Mouse (Mus musculus) MEL-GATA-1-ER (cell line): ENCODE measurements around the gene Mblac1.

ENCODE experiments used
- DNase-seq: peaks from one replicate; pipeline ENCODE4 v3.0.0-alpha.2; 2012; ENCODE audit warnings: low read depth; ENCODE audit errors: extremely low read depth

Mblac1 gene

GRCm38 (mm10) chr5:138193771-138194727 is at the start of gene Mblac1:
Gene Mblac1, plus strand, starts transcription at chr5:138194314.
- peak; percentile 87 for DNase-seq

GRCm38 (mm10) chr5:138154390-138154789 is 39.7 kb upstream of the Mblac1 start:
- no peak for DNase-seq

- peak; percentile 97 for DNase-seq
These were observed 38.6 kb upstream of the Mblac1 start, which contains the start of gene Zfp113 for GRCm38 (mm10) chr5:138155443-138155976. Gene Zfp113, minus strand, starts transcription at chr5:138155744.

GRCm38 (mm10) chr5:138160224-138160762 is 33.8 kb upstream of the Mblac1 start:
- DNase-seq: no peak

- peak; percentile 80 for DNase-seq
These were observed 33.1 kb upstream of the Mblac1 start, which contains the start of gene Cops6 for GRCm38 (mm10) chr5:138160842-138161665. Gene Cops6, plus strand, starts transcription at chr5:138161071.

- DNase-seq: no peak
These were observed 31.1 kb upstream of the Mblac1 start for GRCm38 (mm10) chr5:138163046-138163445.

GRCm38 (mm10) chr5:138163610-138164009 is 30.5 kb upstream of the Mblac1 start:
- DNase-seq: no peak

GRCm38 (mm10) chr5:138165594-138165993 is 28.5 kb upstream of the Mblac1 start:
- DNase-seq: no peak

- peak; percentile 85 for DNase-seq
These were observed 23.1 kb upstream of the Mblac1 start for GRCm38 (mm10) chr5:138170936-138171561.

GRCm38 (mm10) chr5:138171695-138172491 is 22.2 kb upstream of the Mblac1 start, which contains the start of the genes Ap4m1 and Mcm7:
Gene Ap4m1, plus strand, starts transcription at chr5:138172002.
Gene Mcm7, minus strand, starts transcription at chr5:138172422.
- peak; percentile 96 for DNase-seq

- peak; percentile 92 for DNase-seq
These were observed 20.9 kb upstream of the Mblac1 start for GRCm38 (mm10) chr5:138173217-138173616.

- peak; percentile 78 for DNase-seq
These were observed 7.0 kb upstream of the Mblac1 start, which contains the start of the genes Taf6 and Cnpy4 for GRCm38 (mm10) chr5:138186950-138187638. Gene Taf6, minus strand, starts transcription at chr5:138187451. Gene Cnpy4, plus strand, starts transcription at chr5:138187485.

GRCm38 (mm10) chr5:138187661-138188306 is 6.3 kb upstream of the Mblac1 start:
- peak; percentile 88 for DNase-seq

GRCm38 (mm10) chr5:138194755-138195345 is 736 bp downstream of the Mblac1 start:
- no peak for DNase-seq

- DNase-seq: peak; percentile 55
These were observed 1.3 kb downstream of the Mblac1 start for GRCm38 (mm10) chr5:138195463-138195862.

- no peak for DNase-seq
These were observed 5.5 kb downstream of the Mblac1 start for GRCm38 (mm10) chr5:138199576-138199975.

- DNase-seq: no peak
These were observed 8.0 kb downstream of the Mblac1 start for GRCm38 (mm10) chr5:138202086-138202485.

GRCm38 (mm10) chr5:138207253-138207652 is 13.1 kb downstream of the Mblac1 start:
- DNase-seq: no peak
